Mouse (Mus musculus) neural tube, embryonic 14.5 days (tissue): ENCODE results near the gene Avil. TPM values are rescaled to one million over a fixed set of nuclear protein-coding genes. Genes with fewer than 3 reads are reported as not detected.

Experiments
- ATAC-seq: fragments of 200-750 bp; cut with Nextera tagmentation; 2 replicates; pipeline ENCODE4 v1.8.0; 2017; ENCODE audit warnings: low read depth, mild to moderate bottlenecking, moderate TSS enrichment, moderate library complexity
- H3K27ac ChIP-seq: fragments of 300-500 bp; sonication (generic); 2 replicates; pipeline ENCODE4 v1.5.1; 2014; ENCODE audit warnings: low read depth, mild to moderate bottlenecking, control low read depth, low read length, moderate library complexity, mixed read lengths
- H3K27me3 ChIP-seq: fragments of 300-500 bp; sonication (generic); 2 replicates; pipeline ENCODE4 v1.6.1; 2014; ENCODE audit warnings: low read length; ENCODE audit not compliant: control insufficient read depth, insufficient read depth
- H3K36me3 ChIP-seq: fragments of 300-500 bp; sonication (generic); 2 replicates; pipeline ENCODE4 v1.6.1; 2014; ENCODE audit warnings: low read length, mixed read lengths; ENCODE audit not compliant: control insufficient read depth, insufficient read depth
- H3K4me1 ChIP-seq: fragments of 300-500 bp; sonication (generic); 2 replicates; pipeline ENCODE4 v1.6.1; 2014; ENCODE audit warnings: low read length; ENCODE audit not compliant: control insufficient read depth, insufficient read depth
- H3K4me2 ChIP-seq: fragments of 300-500 bp; sonication (generic); 2 replicates; pipeline ENCODE4 v1.6.1; 2014; ENCODE audit warnings: mild to moderate bottlenecking, low read depth, low read length, control low read depth
- H3K4me3 ChIP-seq: fragments of 300-500 bp; sonication (generic); 2 replicates; pipeline ENCODE4 v1.5.1; 2014; ENCODE audit warnings: low read depth, low read length, control low read depth, mixed read lengths
- H3K9ac ChIP-seq: fragments of 300-500 bp; sonication (generic); replicated peaks from 2 replicates; pipeline ENCODE4 v1.6.1; 2014; ENCODE audit warnings: low read depth, mild to moderate bottlenecking, control low read depth, low read length, mixed read lengths
- H3K9me3 ChIP-seq: fragments of 300-500 bp; sonication (generic); 2 replicates; pipeline ENCODE4 v1.6.1; 2016; ENCODE audit warnings: low read length; ENCODE audit not compliant: control insufficient read depth
- whole genome bisulfite sequencing: fragments of 180-500 bp; shearing (Covaris S2); extraction: QIAGEN DNeasy Blood & Tissue Kit; methylation state at CpG from one replicate; pipeline ENCODE4 v1.1.7; 2014; 5-methylcytosine and 5-hydroxymethylcytosine counted together
- polyA plus RNA-seq: library from polyadenylated mRNA; unstranded; fragments of >200 nt; fragmentation: Nextera tagmentation; extraction: Ambion mirVana; gene quantifications from 2 replicates; pipeline ENCODE4 v1.2.1, GENCODE M21; 2014

Avil gene
- polyA plus RNA-seq, 1 experiment from 2014 or later = 0.15 TPM

GRCm38 (mm10) chr10:126979121-126979635 lies 21.3 kb upstream of the Avil start:
- peaks cover 41% of the 10 kb centered on the region for H3K4me1 ChIP-seq

GRCm38 (mm10) chr10:126979636-126980151 lies 20.8 kb upstream of the Avil start:
- under 1% methylated on average over 49 of the region's 57 CpGs for WGBS
- ATAC-seq = no peak
- Histone ChIP-seq H3K4me1 (peaks cover 46% of the 10 kb centered on the region), H3K27ac (peak overlapping the region; percentile 98), H3K9me3 (no peaks in the 10 kb centered on the region), H3K27me3 (no peaks in the 10 kb centered on the region), H3K9ac (peak overlapping the region; percentile 92), H3K4me3 (peak overlapping the region; percentile 91), H3K36me3 (no peaks in the 10 kb centered on the region), H3K4me2 (peak overlapping the region; percentile 86)

More at GRCm38 (mm10) chr10:126979121-126979635, 21.3 kb upstream of the Avil start:
- Histone ChIP-seq H3K27ac (peak overlapping the region; percentile 98), H3K4me3 (peak overlapping the region; percentile 91), H3K27me3 (no peaks in the 10 kb centered on the region), H3K36me3 (no peaks in the 10 kb centered on the region), H3K9ac (peak overlapping the region; percentile 92), H3K4me2 (peak overlapping the region; percentile 86), H3K9me3 (no peaks in the 10 kb centered on the region)
- WGBS = under 1% methylated on average over 20 of the region's 62 CpGs
- peak; percentile 11 for ATAC-seq

- WGBS = 1% methylated on average over 16 of the region's 16 CpGs
- Histone ChIP-seq H3K27me3 (no peaks in the 10 kb centered on the region), H3K36me3 (no peaks in the 10 kb centered on the region), H3K4me1 (peaks cover 53% of the 10 kb centered on the region), H3K4me2 (peak overlapping the region; percentile 86), H3K4me3 (peak overlapping the region; percentile 91), H3K27ac (peak overlapping the region; percentile 98), H3K9me3 (no peaks in the 10 kb centered on the region), H3K9ac (peak overlapping the region; percentile 92)
- ATAC-seq = peak; percentile 15; the same call in 1 of the 2 replicates
These were observed 20.1 kb upstream of the Avil start for GRCm38 (mm10) chr10:126980221-126980932.

- peak overlapping the region; percentile 91 for H3K4me3 ChIP-seq
- peak overlapping the region; percentile 92 for H3K9ac ChIP-seq
- H3K4me1 ChIP-seq = peaks cover 56% of the 10 kb centered on the region
- peak overlapping the region; percentile 98 for H3K27ac ChIP-seq
- ATAC-seq = 0 out of 2 replicates have a peak, but pooled peaks have one; percentile 0
- 10% methylated on average over 11 of the region's 11 CpGs for WGBS
- no peaks in the 10 kb centered on the region for H3K36me3 ChIP-seq
- peak overlapping the region; percentile 86 for H3K4me2 ChIP-seq
- H3K9me3 ChIP-seq = no peaks in the 10 kb centered on the region
- no peaks in the 10 kb centered on the region for H3K27me3 ChIP-seq
These were observed 19.5 kb upstream of the Avil start for GRCm38 (mm10) chr10:126980933-126981530.

- ATAC-seq = no peak
- peaks cover 63% of the 10 kb centered on the region for H3K4me1 ChIP-seq
- no peak overlapping the region for H3K27ac ChIP-seq
- no peaks in the 10 kb centered on the region for H3K36me3 ChIP-seq
- H3K9ac ChIP-seq = no peak overlapping the region
- H3K4me2 ChIP-seq = peak overlapping the region; percentile 86
- H3K9me3 ChIP-seq = no peaks in the 10 kb centered on the region
- peak overlapping the region; percentile 91; the same call in 1 of the 2 replicates for H3K4me3 ChIP-seq
- H3K27me3 ChIP-seq = no peaks in the 10 kb centered on the region
- WGBS = 77% methylated on average over 3 of the region's 3 CpGs
These were observed 18.8 kb upstream of the Avil start for GRCm38 (mm10) chr10:126981746-126982145.

GRCm38 (mm10) chr10:126983193-126983725 lies 17.2 kb upstream of the Avil start:
- Histone ChIP-seq H3K9ac (no peak overlapping the region), H3K27ac (no peak overlapping the region), H3K4me1 (peaks cover 73% of the 10 kb centered on the region), H3K4me3 (peak overlapping the region; percentile 8; the same call in 1 of the 2 replicates), H3K27me3 (no peaks in the 10 kb centered on the region), H3K4me2 (peak overlapping the region; percentile 86), H3K9me3 (no peaks in the 10 kb centered on the region), H3K36me3 (no peaks in the 10 kb centered on the region)
- no peak for ATAC-seq
- 70% methylated on average over 14 of the region's 14 CpGs for WGBS

- 25% methylated on average over 5 of the region's 5 CpGs for WGBS
- peak overlapping the region; percentile 28; the same call in 1 of the 2 replicates for H3K27ac ChIP-seq
- H3K36me3 ChIP-seq = no peaks in the 10 kb centered on the region
- H3K9ac ChIP-seq = no peak overlapping the region
- H3K4me2 ChIP-seq = peak overlapping the region; percentile 18; the same call in 1 of the 2 replicates
- no peaks in the 10 kb centered on the region for H3K27me3 ChIP-seq
- no peak for ATAC-seq
- no peaks in the 10 kb centered on the region for H3K9me3 ChIP-seq
- no peak overlapping the region for H3K4me3 ChIP-seq
- peaks cover 77% of the 10 kb centered on the region for H3K4me1 ChIP-seq
These were observed 16.1 kb upstream of the Avil start for GRCm38 (mm10) chr10:126984189-126985004.

- Histone ChIP-seq H3K27me3 (no peaks in the 10 kb centered on the region), H3K4me1 (peaks cover 77% of the 10 kb centered on the region), H3K9me3 (no peaks in the 10 kb centered on the region), H3K36me3 (no peaks in the 10 kb centered on the region), H3K4me2 (no peak overlapping the region), H3K9ac (no peak overlapping the region), H3K27ac (no peak overlapping the region), H3K4me3 (no peak overlapping the region)
- WGBS = 77% methylated on average over 4 of the region's 4 CpGs
- ATAC-seq = no peak
These were observed 15.4 kb upstream of the Avil start for GRCm38 (mm10) chr10:126985127-126985526.
